Mouse (Mus musculus): Measurements from ENCODE around the gene Ccdc182. TPM values are rescaled to one million over a fixed set of nuclear protein-coding genes. Genes with fewer than 3 reads are reported as not detected.

Gene Ccdc182
- polyA plus RNA-seq, 1 experiment from 2014 or later: not detected

GRCm38 (mm10) chr11:88288400-88288799, 5.5 kb upstream of the Ccdc182 start:
- no peak for ATAC-seq (ENCODE audit: insufficient number of reproducible peaks, insufficient read depth, low FRiP score, low read depth)
- H3K9me3 ChIP-seq (ENCODE audit: control insufficient read depth, low read depth, low read length): no peaks in the 10 kb centered on the region
- H3K36me3 ChIP-seq (ENCODE audit: control insufficient read depth, insufficient read depth, low read length): no peaks in the 10 kb centered on the region
- no peaks in the 10 kb centered on the region; the same call in 1 of the 2 replicates for H3K4me1 ChIP-seq (ENCODE audit: control insufficient read depth, insufficient read depth, low read length)
- H3K4me3 ChIP-seq (ENCODE audit: low read depth, low read length): no peak overlapping the region
- H3K9ac ChIP-seq (replicated peaks; ENCODE audit: low read depth, low read length): no peak overlapping the region
- no peak overlapping the region for H3K27ac ChIP-seq (ENCODE audit: low read length)
- H3K27me3 ChIP-seq (ENCODE audit: control insufficient read depth, insufficient read depth, low read length): no peaks in the 10 kb centered on the region
- WGBS: 29% methylated on average over 11 of the region's 11 CpGs
- no peak overlapping the region for H3K4me2 ChIP-seq (replicated peaks; ENCODE audit: low read depth, low read length)

DNA sequence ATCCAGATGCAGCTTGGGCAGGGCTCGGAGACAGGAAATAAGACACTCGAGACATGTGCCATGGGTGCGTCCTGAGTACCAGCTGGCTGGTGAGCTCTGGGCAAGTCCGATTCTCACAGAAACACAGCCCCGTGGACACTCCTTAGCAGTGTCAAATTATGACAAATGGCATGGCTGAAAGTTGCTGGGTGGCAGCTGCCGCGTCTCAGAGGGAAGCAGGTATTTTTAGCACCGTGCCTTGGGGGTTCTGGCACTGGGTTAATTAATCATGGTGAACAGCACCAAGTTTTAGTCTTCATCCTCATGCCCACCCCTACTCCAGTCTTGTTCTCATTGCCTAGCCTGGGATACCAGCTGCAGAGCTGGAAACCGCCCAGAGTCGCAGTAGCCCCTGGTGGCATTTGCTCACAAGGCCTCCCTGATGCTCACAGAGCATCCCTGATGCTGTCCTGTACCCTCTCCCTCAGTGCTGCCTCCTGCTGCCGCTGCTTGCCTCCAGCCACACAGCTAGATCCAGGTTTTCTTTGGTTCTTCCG, 5.0 kb upstream of the Ccdc182 start:
- WGBS: 21% methylated on average over 12 of the region's 12 CpGs
- H3K4me2 ChIP-seq (replicated peaks; ENCODE audit: low read depth, low read length): no peak overlapping the region
- H3K9me3 ChIP-seq (ENCODE audit: control insufficient read depth, low read depth, low read length): no peaks in the 10 kb centered on the region
- H3K4me3 ChIP-seq (ENCODE audit: low read depth, low read length): no peak overlapping the region
- no peaks in the 10 kb centered on the region for H3K36me3 ChIP-seq (ENCODE audit: control insufficient read depth, insufficient read depth, low read length)
- H3K4me1 ChIP-seq (ENCODE audit: control insufficient read depth, insufficient read depth, low read length): no peaks in the 10 kb centered on the region; the same call in 1 of the 2 replicates
- no peaks in the 10 kb centered on the region for H3K27me3 ChIP-seq (ENCODE audit: control insufficient read depth, insufficient read depth, low read length)
- no peak overlapping the region for H3K27ac ChIP-seq (ENCODE audit: low read length)
- H3K9ac ChIP-seq (replicated peaks; ENCODE audit: low read depth, low read length): no peak overlapping the region
- 0 out of 2 replicates have a peak, but pooled peaks have one; percentile 53 for ATAC-seq (ENCODE audit: insufficient number of reproducible peaks, insufficient read depth, low FRiP score, low read depth)

DNA sequence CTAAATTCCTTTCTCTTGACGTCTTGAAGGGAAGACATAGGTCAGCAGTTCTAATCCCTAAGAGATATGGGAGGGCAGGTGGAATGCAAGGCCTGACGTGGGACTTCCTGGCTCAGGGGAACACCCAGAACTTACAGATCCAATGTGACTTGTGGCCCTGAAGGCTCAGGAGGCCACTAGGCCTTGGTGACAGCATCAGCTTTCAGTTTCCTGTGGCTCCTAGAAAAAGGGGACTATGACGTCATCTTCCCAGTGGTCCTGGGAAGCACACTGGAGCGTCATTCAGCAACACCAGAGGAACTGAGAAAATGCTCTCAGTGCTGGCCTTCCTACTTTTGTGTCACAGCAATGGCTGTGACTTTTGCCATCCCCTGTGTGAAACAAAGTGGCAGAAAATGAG, 2.6 kb upstream of the Ccdc182 start:
- Histone ChIP-seq H3K9ac (replicated peaks; ENCODE audit: low read depth, low read length) (no peak overlapping the region), H3K36me3 (ENCODE audit: control insufficient read depth, insufficient read depth, low read length) (no peaks in the 10 kb centered on the region), H3K27ac (ENCODE audit: low read length) (no peak overlapping the region), H3K4me1 (ENCODE audit: control insufficient read depth, insufficient read depth, low read length) (0 out of 2 replicates have a peak, but pooled peaks cover 6% of the 10 kb centered on the region), H3K4me2 (replicated peaks; ENCODE audit: low read depth, low read length) (no peak overlapping the region), H3K27me3 (ENCODE audit: control insufficient read depth, insufficient read depth, low read length) (0 out of 2 replicates have a peak, but pooled peaks cover 4% of the 10 kb centered on the region), H3K4me3 (ENCODE audit: low read depth, low read length) (no peak overlapping the region), H3K9me3 (ENCODE audit: control insufficient read depth, low read depth, low read length) (no peaks in the 10 kb centered on the region)
- 70% methylated on average over 4 of the region's 4 CpGs for WGBS
- ATAC-seq (ENCODE audit: insufficient number of reproducible peaks, insufficient read depth, low FRiP score, low read depth): no peak

GRCm38 (mm10) chr11:88291688-88292087, 2.2 kb upstream of the Ccdc182 start:
- whole genome bisulfite sequencing: 44% methylated on average over 4 of the region's 4 CpGs
- Histone ChIP-seq H3K9me3 (ENCODE audit: control insufficient read depth, low read depth, low read length) (no peaks in the 10 kb centered on the region), H3K9ac (replicated peaks; ENCODE audit: low read depth, low read length) (no peak overlapping the region), H3K4me1 (ENCODE audit: control insufficient read depth, insufficient read depth, low read length) (0 out of 2 replicates have a peak, but pooled peaks cover 6% of the 10 kb centered on the region), H3K36me3 (ENCODE audit: control insufficient read depth, insufficient read depth, low read length) (no peaks in the 10 kb centered on the region), H3K27me3 (ENCODE audit: control insufficient read depth, insufficient read depth, low read length) (0 out of 2 replicates have a peak, but pooled peaks cover 4% of the 10 kb centered on the region), H3K4me3 (ENCODE audit: low read depth, low read length) (no peak overlapping the region), H3K27ac (ENCODE audit: low read length) (no peak overlapping the region), H3K4me2 (replicated peaks; ENCODE audit: low read depth, low read length) (no peak overlapping the region)
- no peak for ATAC-seq (ENCODE audit: insufficient number of reproducible peaks, insufficient read depth, low FRiP score, low read depth)

DNA sequence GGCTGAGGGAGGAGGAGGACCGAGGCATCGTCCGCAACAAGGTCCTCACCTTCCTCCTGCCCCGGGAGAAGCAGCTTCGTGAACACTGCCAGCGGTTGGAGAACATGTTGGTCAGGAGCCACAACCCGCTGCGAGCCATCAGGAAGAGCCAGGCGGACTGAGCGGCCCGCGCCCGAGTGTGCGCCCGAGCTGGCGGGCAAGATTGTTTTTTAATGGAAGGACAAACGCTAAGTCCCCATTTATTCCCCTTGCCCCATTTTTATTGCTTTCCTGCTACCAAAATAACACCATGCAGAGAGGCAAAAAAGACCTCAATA, 494 bp downstream of the Ccdc182 start:
- Histone ChIP-seq H3K27me3 (ENCODE audit: control insufficient read depth, insufficient read depth, low read length) (0 out of 2 replicates have a peak, but pooled peaks cover 4% of the 10 kb centered on the region), H3K4me1 (ENCODE audit: control insufficient read depth, insufficient read depth, low read length) (peaks cover 11% of the 10 kb centered on the region; the same call in 1 of the 2 replicates), H3K9ac (replicated peaks; ENCODE audit: low read depth, low read length) (0 out of 2 replicates have a peak overlapping the region, but pooled peaks have one; percentile 10), H3K4me2 (replicated peaks; ENCODE audit: low read depth, low read length) (peak overlapping the region; percentile 26), H3K27ac (ENCODE audit: low read length) (no peak overlapping the region), H3K36me3 (ENCODE audit: control insufficient read depth, insufficient read depth, low read length) (no peaks in the 10 kb centered on the region), H3K9me3 (ENCODE audit: control insufficient read depth, low read depth, low read length) (no peaks in the 10 kb centered on the region), H3K4me3 (ENCODE audit: low read depth, low read length) (0 out of 2 replicates have a peak overlapping the region, but pooled peaks have one; percentile 5)
- ATAC-seq (ENCODE audit: insufficient number of reproducible peaks, insufficient read depth, low FRiP score, low read depth): no peak
- WGBS: 41% methylated on average over 17 of the region's 17 CpGs

DNA sequence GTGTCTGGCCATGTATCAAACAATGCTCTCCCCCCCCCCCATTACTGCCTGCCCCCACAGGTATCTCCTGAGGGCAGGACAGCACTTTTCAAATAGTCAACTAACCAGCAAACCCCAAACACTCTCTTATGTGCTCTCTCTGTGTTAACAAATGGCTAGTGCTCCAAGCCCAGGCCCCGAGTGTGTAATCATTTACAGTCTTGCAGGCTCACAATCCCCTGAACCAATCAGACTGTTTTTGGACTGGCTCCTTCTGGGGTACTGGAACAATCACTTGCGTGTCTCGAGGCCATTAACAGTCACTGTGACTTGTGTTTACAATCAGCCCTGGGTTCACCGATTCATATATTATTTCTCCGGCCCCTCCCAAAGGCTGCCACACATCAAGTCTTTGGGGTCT, 1.4 kb downstream of the Ccdc182 start:
- WGBS: 50% methylated on average over 5 of the region's 5 CpGs
- Histone ChIP-seq H3K4me2 (replicated peaks; ENCODE audit: low read depth, low read length) (no peak overlapping the region), H3K4me1 (ENCODE audit: control insufficient read depth, insufficient read depth, low read length) (peaks cover 11% of the 10 kb centered on the region; the same call in 1 of the 2 replicates), H3K9ac (replicated peaks; ENCODE audit: low read depth, low read length) (no peak overlapping the region), H3K27me3 (ENCODE audit: control insufficient read depth, insufficient read depth, low read length) (0 out of 2 replicates have a peak, but pooled peaks cover 4% of the 10 kb centered on the region), H3K9me3 (ENCODE audit: control insufficient read depth, low read depth, low read length) (no peaks in the 10 kb centered on the region), H3K36me3 (ENCODE audit: control insufficient read depth, insufficient read depth, low read length) (no peaks in the 10 kb centered on the region), H3K27ac (ENCODE audit: low read length) (no peak overlapping the region), H3K4me3 (ENCODE audit: low read depth, low read length) (no peak overlapping the region)
- ATAC-seq (ENCODE audit: insufficient number of reproducible peaks, insufficient read depth, low FRiP score, low read depth): no peak

DNA sequence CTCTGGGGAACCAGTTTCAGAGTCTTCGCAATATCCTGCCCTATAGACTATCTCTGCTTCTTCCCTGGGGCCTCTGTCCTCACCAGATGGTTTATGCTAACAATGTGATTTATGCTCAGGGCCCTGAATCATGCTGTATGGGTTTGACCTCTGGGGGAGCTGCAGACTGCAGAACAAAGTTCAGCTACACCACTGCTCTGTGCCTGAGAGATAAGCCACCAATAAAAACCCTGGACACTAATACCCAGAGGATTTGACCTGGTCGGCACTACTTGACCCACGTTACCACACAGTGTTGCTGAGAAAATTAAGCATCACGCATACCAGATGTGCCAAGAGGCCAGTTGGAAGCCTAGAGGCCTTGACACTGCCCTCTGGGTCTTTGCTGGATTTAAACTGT, 3.7 kb downstream of the Ccdc182 start:
- 35% methylated on average over 4 of the region's 4 CpGs for WGBS
- ATAC-seq (ENCODE audit: insufficient number of reproducible peaks, insufficient read depth, low FRiP score, low read depth): no peak
- no peak overlapping the region for H3K4me2 ChIP-seq (replicated peaks; ENCODE audit: low read depth, low read length)
- H3K36me3 ChIP-seq (ENCODE audit: control insufficient read depth, insufficient read depth, low read length): no peaks in the 10 kb centered on the region
- no peak overlapping the region for H3K27ac ChIP-seq (ENCODE audit: low read length)
- H3K4me1 ChIP-seq (ENCODE audit: control insufficient read depth, insufficient read depth, low read length): peaks cover 11% of the 10 kb centered on the region; the same call in 1 of the 2 replicates
- 0 out of 2 replicates have a peak, but pooled peaks cover 4% of the 10 kb centered on the region for H3K27me3 ChIP-seq (ENCODE audit: control insufficient read depth, insufficient read depth, low read length)
- no peaks in the 10 kb centered on the region for H3K9me3 ChIP-seq (ENCODE audit: control insufficient read depth, low read depth, low read length)
- no peak overlapping the region for H3K4me3 ChIP-seq (ENCODE audit: low read depth, low read length)
- no peak overlapping the region for H3K9ac ChIP-seq (replicated peaks; ENCODE audit: low read depth, low read length)

GRCm38 (mm10) chr11:88299345-88299744, 5.5 kb downstream of the Ccdc182 start:
- H3K27me3 ChIP-seq (ENCODE audit: control insufficient read depth, insufficient read depth, low read length): no peaks in the 10 kb centered on the region
- no peak for ATAC-seq (ENCODE audit: insufficient number of reproducible peaks, insufficient read depth, low FRiP score, low read depth)
- WGBS: 67% methylated on average over 4 of the region's 4 CpGs

GRCm38 (mm10) chr11:88301619-88302018, 7.8 kb downstream of the Ccdc182 start:
- WGBS: 51% methylated on average over 6 of the region's 6 CpGs
- H3K36me3 ChIP-seq (ENCODE audit: control insufficient read depth, insufficient read depth, low read length): no peaks in the 10 kb centered on the region
- no peak for ATAC-seq (ENCODE audit: insufficient number of reproducible peaks, insufficient read depth, low FRiP score, low read depth)
- H3K4me3 ChIP-seq (ENCODE audit: low read depth, low read length): no peak overlapping the region
- no peaks in the 10 kb centered on the region for H3K27me3 ChIP-seq (ENCODE audit: control insufficient read depth, insufficient read depth, low read length)
- no peaks in the 10 kb centered on the region for H3K9me3 ChIP-seq (ENCODE audit: control insufficient read depth, low read depth, low read length)
- peaks cover 5% of the 10 kb centered on the region; the same call in 1 of the 2 replicates for H3K4me1 ChIP-seq (ENCODE audit: control insufficient read depth, insufficient read depth, low read length)
- H3K27ac ChIP-seq (ENCODE audit: low read length): no peak overlapping the region
- H3K9ac ChIP-seq (replicated peaks; ENCODE audit: low read depth, low read length): no peak overlapping the region
- no peak overlapping the region for H3K4me2 ChIP-seq (replicated peaks; ENCODE audit: low read depth, low read length)

More at GRCm38 (mm10) chr11:88299345-88299744, 5.5 kb downstream of the Ccdc182 start:
- Histone ChIP-seq H3K9me3 (ENCODE audit: control insufficient read depth, low read depth, low read length) (no peaks in the 10 kb centered on the region), H3K4me2 (replicated peaks; ENCODE audit: low read depth, low read length) (no peak overlapping the region), H3K27ac (ENCODE audit: low read length) (no peak overlapping the region), H3K36me3 (ENCODE audit: control insufficient read depth, insufficient read depth, low read length) (no peaks in the 10 kb centered on the region), H3K9ac (replicated peaks; ENCODE audit: low read depth, low read length) (no peak overlapping the region), H3K4me1 (ENCODE audit: control insufficient read depth, insufficient read depth, low read length) (peaks cover 7% of the 10 kb centered on the region; the same call in 1 of the 2 replicates), H3K4me3 (ENCODE audit: low read depth, low read length) (no peak overlapping the region)
